Mouse (Mus musculus) frontal cortex, postnatal 25 days (tissue): ENCODE data around the gene Adap2.
"Not testable (repeated sequence)": the region's sequence is repeated elsewhere in the genome, so short reads cannot be mapped to it uniquely, and the experiment has no call there.

Source experiments
- DNase-seq, 2 experiments: peaks; one replicate each; pipeline ENCODE4 v3.0.0; 2022; ENCODE audit warnings: low spot score in 2 of 2

Adap2 gene

GRCm38 (mm10) chr11:80161041-80161440, 7.1 kb downstream of the Adap2 start:
- DNase-seq: no peak

GRCm38 (mm10) chr11:80163362-80164116, 9.6 kb downstream of the Adap2 start:
- DNase-seq: no peak

- no peak for DNase-seq
Observed at GRCm38 (mm10) chr11:80164224-80164623, 10.3 kb downstream of the Adap2 start.

- no peak for DNase-seq
Observed at GRCm38 (mm10) chr11:80168121-80168520, 14.2 kb downstream of the Adap2 start.

- no peak for DNase-seq
Observed at GRCm38 (mm10) chr11:80168611-80169249, 14.8 kb downstream of the Adap2 start.

- DNase-seq: no peak
Observed at GRCm38 (mm10) chr11:80169629-80170028, 15.7 kb downstream of the Adap2 start.

GRCm38 (mm10) chr11:80170351-80170750, 16.4 kb downstream of the Adap2 start:
- no peak for DNase-seq

- DNase-seq: no peak
Observed at GRCm38 (mm10) chr11:80171884-80172283, 18.0 kb downstream of the Adap2 start.

GRCm38 (mm10) chr11:80173963-80174670, 20.2 kb downstream of the Adap2 start:
- DNase-seq: no peak

GRCm38 (mm10) chr11:80176911-80177895, 23.3 kb downstream of the Adap2 start:
- no peak for DNase-seq

- DNase-seq: no peak
Observed at GRCm38 (mm10) chr11:80178316-80178715, 24.4 kb downstream of the Adap2 start.

- no peak for DNase-seq
Observed at GRCm38 (mm10) chr11:80181021-80181749, 27.3 kb downstream of the Adap2 start.

- DNase-seq: not testable (repeated sequence)
Observed at GRCm38 (mm10) chr11:80183054-80183704, 29.3 kb downstream of the Adap2 start.

GRCm38 (mm10) chr11:80183705-80184255, 29.9 kb downstream of the Adap2 start, which contains the start of gene Rnf135:
Gene Rnf135, plus strand, starts transcription at chr11:80183851.
- DNase-seq: peak; percentile 52 to 70

- DNase-seq: no peak
Observed at GRCm38 (mm10) chr11:80184531-80185071, 30.7 kb downstream of the Adap2 start.

- not testable (repeated sequence) for DNase-seq
Observed at GRCm38 (mm10) chr11:80185441-80185976, 31.6 kb downstream of the Adap2 start.

- DNase-seq: no peak
Observed at GRCm38 (mm10) chr11:80190280-80190679, 36.4 kb downstream of the Adap2 start.

GRCm38 (mm10) chr11:80193827-80194226, 39.9 kb downstream of the Adap2 start:
- no peak for DNase-seq

- no peak for DNase-seq
Observed at GRCm38 (mm10) chr11:80196351-80196750, 42.4 kb downstream of the Adap2 start.
